Mouse (Mus musculus): ENCODE results near the gene Zkscan5.
"Not testable (repeated sequence)": the region's sequence is repeated elsewhere in the genome, so short reads cannot be mapped to it uniquely, and the experiment has no call there.

Zkscan5 gene

DNA sequence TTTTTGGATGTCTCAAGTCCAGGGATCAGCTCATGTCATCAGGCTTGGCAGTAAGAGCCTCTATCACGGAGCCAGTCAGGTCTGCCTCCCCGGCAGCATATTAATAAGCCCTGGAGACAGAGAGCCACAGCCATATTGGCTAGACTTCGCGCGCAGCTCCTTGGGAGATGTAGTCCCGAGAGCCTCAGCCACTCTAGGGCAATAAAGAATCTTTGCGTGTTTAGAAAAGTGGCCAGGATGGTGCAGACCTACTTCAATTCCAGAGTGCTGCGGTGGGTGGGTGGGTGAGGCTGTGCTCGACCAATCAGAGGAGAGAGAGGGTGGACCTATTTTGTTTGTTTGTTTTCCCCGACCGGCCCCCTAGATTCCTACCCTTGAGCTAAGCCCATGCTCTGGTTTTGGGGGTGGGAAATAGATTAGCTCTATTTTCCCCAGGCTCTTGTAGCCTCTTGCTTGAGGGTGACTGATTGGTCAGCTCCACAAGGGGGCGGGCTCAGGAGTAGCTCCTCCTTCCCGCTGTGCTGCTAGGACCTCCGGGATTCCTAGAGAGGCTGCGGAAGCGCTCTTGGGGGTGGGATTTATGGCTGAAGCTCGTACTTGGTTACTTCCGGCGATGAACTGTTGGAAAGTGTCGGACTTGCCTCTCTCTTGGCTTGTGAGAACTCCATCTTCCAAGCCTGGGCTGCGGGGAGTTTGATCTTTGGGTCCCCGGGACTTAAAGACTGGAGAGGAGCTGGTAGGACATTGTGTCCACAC, at the start of gene Zkscan5:
TSS of gene Zkscan5 (plus strand) at position 627 of the 756 bp plus-strand sequence.
- peak; percentile 95 to 97 for DNase-seq

DNA sequence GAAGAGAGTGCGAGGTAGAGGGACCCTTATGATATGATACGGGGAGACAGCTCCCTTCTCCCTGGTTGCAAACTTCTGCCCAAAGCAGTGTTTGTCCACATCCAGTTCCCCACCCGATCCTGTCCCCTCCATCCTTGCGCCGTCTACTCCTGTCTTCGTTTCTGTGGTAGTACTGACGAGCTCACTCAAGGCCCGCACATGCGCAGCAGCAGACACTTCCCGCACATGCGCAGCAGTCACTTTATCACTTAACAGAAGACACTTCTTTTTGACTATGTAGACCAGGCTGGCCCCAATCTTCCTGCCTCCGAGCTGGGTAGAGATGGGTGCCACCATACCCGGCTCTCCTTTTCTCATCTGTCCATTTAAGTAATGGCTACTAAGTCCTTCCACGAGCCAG, 43.0 kb upstream of the Zkscan5 start:
- DNase-seq = no peak

DNA sequence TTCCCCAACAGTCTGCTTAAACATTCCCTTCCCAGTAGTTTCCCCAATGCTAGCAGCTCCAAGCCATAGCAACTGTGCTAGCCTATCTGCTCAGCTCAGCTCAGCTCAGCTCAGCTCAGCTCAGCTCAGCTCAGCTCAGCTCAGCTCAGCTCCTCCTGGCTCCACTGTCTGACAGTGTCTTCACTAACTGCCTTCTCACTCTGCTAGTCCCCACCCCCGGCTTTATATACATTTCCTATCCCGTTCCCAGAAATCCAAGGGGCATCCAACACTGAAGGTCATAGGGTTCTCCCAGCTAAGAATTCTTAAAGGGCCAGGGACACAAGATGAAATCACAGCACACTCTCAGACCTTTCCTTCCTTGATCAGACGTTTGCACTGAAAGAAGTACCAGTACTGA, 39.7 kb upstream of the Zkscan5 start:
- no peak for DNase-seq

DNA sequence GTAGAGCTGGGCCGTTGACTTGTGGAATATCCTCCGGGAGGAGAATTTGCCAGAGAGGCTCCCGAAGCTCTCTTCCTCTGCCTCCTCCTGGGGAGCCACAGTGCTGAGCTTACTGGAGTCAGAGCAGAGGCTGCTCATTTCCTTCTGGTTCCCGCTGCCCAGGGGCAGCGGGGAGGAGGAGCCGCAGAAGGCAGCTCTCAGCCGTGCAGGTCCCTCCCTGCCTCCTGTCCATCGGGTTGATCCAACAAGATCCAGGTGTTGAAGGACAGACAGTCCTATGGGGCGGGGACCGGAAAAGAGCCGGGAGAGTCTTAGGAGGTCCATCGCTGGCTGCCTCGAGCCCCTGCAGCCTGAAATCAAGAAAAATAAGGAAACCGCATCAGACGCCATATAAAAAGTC, 39.2 kb upstream of the Zkscan5 start:
- DNase-seq = no peak

DNA sequence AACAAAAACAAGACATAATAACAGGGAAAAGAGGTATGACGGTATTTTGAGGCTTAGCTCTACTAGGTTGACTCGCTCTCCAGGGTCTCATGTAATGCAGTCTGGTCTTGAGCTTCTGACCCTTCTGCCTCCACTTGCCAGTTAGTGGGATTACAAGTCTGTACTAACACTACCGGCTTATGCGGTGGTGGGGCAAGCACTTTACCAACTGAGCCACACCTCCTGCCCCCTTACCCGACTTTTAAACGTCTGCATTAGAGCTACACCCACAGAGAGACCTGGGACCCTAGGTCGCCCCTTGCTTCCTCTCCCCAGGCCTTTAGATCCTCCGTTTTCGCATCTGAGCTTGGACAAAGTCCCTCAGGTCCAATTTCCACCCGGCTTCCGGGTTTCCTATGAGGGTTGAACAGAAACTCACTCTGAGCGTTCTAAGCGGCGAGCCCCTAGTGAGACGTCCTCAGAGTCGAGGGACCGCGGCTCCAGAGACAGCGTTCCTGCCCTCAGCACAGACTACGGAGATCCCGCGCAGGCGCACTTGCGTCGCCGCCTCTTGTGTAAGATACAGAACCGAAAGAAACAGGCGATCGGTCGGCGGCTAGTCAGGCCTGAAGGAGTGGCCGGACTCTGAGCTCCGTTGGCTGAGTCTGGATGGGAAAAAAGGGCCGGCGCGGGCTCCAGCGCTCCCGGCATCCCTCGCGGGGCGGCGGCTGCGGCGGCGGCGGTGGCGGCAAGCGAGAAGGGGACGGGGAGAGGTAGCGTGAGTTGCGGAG, 37.6 kb upstream of the Zkscan5 start, which contains the start of the genes Ptcd1 and Cpsf4:
TSS of gene Ptcd1 (minus strand) at position 573 of the 770 bp plus-strand sequence.
TSS of gene Cpsf4 (plus strand) at position 678 of the 770 bp plus-strand sequence.
- DNase-seq = peak; percentile 95 to 97

DNA sequence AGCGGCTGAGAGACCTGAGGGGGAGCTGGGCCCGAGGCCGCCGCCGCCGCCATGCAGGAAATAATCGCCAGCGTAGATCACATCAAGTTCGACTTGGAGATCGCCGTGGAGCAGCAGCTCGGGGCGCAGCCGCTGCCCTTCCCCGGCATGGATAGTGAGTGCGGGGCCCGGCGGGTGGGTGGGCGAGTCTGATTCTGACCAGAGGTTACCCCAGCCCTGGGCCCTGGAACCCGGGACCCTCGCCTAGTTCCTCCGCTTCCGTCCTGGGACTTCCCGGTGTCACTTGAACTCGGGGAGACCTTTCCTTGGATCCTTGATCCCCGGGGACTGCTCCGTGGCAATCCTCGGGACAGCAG, 37.1 kb upstream of the Zkscan5 start:
- no peak for DNase-seq

DNA sequence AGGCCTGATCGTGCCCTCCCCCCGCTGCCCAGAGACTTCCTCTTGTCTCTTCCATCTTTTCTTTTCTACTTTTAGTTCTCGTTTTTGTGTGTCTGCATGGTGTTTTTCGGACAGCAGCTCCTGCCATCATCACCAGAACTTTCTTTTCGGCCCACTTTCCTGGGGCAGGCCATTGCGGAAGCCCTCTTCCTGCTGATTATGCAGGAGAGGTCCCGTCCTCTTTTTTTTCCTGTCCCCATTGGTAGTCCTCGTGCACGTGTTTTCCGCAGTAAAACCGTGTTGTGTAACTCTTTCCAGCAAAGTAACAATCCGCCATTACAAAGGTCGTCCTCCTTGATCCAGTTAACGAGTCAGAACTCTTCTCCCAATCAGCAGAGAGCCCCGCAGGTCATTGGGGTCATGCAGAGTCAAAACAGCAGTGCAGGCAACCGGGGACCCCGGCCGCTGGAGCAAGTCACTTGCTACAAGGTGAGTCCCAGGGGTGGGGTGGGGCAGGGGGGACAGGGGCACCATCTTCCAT, 25.8 kb upstream of the Zkscan5 start:
- no peak for DNase-seq

DNA sequence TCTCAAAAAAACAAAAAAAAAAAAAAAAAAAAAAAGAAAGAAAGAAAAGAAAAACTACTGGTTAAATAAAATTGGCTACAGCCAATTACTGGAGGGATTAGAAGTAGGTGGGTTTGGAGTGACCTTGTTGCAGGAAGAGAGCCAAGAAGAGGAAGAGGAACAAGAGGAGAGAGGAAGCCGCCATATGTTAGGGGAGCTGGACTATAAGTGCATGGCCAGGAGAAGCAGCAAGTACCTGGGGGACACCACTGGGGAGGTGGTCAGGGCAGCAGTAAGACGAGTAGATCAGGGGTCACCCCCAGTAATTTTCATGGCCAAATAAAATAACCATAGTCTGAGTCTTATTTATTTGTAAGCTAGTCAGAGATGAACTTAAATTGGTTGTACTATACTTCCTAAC, 19.1 kb upstream of the Zkscan5 start:
- no peak for DNase-seq

DNA sequence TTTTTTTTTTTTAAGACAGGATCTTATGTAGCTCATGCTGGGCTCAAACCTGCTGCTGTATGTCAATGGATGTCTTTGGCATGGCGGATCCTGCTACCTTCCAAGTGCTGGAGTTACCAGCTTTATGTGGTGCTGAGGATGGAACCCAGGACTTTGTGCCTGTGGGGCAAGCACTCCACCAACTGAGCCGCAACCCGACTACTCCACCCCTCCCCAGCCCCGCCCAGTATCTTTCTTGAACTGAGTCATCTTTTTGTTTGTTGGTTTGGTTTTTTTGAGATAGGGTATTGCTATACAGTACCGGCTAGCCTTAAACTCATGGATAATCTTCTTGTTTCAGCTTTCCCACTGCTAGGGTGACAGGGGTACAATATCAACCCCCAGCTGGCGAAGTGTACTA, 14.9 kb upstream of the Zkscan5 start:
- no peak for DNase-seq

DNA sequence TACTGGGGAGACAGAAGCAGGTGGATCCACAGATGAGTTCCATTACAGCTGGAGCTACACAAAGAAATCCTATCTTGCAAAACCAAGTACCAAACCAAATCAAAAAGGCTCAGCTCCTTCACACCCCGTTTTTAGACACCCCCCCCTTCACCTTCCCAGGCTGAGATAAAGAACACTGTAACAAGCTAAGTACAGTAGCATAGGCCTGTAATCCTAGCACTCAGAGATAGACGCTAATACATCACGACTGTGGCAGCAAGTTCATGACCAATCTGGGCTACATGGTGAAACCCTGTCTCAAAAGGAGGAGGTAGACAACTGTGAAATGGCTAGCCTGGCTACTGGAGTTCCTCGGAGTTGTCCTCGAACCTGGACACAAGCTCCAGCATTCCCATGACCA, 14.0 kb upstream of the Zkscan5 start:
- DNase-seq = no peak

DNA sequence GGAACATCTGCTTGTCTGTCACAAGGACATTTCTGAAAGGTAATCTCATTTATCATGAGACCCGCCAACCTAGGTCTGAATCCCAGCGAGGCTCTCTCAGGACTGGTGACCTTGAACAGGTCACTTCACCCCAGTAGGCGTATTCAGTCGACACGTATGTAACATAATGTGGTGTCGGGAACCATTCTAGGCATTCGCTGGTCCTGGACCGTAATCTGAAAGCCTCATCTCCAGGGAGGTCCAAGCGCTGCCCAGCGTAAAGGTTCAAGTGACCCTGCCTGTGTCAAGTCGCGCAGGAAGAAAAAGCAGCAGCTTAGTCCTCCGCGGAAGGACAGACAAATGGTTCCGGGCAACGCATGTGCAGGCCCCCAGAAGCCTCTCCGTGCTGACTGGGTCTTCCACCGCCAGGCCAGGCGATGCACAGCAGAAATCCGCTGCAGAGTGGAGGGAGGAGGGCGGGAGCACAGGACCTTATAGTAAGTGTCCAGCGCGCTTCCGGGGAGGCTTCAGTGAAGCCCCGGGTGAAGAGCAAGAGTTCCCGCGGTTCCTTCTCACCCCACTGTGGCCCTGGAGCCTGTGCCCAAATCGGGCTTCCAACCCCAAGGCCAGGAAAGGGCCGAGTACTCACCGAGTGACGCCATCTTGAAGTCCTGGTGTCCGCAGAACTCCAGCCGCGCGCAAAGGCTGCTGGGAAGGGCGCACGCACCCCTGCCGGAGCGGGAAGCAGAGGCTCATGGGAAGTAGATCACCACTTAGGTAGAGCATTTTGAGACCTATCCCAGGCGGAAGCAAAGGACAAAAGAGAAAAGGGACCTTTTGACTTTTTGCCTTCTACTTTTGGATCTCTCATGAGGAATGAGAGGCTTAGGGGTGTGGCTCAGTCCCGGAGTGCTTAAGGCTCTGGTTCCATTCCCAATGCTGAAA, 13.2 kb upstream of the Zkscan5 start:
- DNase-seq = peak; percentile 90

DNA sequence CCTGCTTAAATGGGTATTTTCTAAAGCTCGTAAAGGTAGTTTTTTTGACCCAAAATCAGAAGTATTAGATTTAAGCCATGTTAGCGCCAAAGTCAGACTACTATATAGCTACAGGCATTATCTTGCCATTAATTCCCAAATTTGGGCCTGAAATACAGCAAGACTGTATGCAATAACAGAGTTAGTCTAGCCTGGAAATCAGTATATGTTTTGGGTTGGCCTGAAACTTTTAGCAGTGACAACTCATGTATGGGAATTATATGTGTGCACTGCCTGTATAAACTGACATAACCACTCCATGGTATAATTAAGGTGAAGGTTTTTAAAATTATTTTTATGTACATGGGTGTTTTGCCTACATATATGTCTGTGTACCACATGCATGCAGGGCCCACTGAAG, 12.4 kb upstream of the Zkscan5 start, which contains the start of gene Atp5j2:
TSS of gene Atp5j2 (minus strand) at position 101 of the 400 bp plus-strand sequence.
- no peak for DNase-seq

DNA sequence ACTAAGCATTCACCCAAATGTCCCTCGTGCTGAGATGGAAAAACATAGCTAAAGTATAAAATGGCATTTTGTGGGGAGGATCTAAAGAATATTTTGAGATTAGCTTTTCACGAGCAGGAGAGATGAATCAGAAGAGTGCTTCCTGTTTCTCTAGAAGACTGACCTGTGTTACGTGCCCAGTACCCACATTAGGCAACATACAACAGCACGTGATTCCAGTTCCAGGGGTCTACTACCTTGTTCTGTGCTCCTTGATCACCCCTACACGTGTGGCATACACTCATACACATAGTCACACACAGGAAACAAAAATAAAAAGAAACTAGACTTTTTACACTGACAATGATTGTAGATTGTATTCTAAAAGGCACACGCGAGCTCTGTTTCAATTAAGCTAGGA, 4.0 kb upstream of the Zkscan5 start:
- DNase-seq = no peak

DNA sequence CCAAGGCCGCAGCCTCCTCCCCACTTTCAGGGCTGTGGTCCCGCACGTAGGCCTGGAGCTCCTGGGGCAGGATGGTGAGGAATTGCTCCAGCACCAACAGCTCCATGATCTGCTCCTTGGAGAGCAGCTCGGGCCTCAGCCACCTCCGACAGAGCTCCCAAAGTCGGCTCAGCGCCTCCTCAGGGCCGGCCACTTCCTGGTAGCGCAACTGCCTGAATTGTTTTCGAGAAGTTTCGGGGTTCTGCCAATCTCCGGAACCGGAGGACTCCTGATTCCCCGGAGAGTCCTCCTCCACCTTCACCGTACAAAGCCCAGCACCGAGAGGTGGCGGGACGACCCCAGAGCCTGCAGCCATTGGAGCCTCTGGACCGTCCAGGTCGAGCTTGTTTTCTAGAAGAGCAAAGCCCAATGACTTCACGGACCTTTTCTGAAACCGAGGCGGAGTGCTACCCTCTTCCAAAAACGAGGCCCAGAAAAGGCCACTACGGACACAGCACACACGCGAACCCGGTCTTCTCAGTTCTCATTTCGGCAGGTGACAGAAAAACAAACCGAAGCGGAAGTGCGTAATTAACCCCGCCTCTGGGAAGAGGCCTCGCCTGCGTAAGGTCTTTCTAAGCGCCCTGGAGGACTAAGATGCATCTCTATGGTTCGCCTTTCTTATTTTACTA, 2.9 kb upstream of the Zkscan5 start, which contains the start of gene Zkscan14:
TSS of gene Zkscan14 (minus strand) at position 548 of the 671 bp plus-strand sequence.
- peak; percentile 91 for DNase-seq

DNA sequence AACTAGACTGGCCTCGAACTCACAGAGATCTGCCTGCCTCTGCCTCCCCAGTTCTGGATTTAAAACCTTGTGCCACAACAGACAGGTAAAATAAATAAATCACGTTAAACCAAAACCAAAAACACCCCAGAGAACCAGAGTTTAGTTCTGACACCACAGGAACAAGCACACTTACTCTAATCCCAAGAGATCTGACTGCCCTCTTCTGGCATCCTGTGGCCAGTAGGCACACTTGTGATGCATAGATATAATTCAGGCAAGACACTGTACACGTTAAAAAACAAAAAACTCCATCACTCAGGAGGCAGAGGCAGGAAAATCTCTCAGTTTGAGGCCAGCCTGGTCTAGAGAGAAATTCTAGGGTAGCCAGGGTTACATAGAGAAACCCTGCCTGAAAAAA, 1.9 kb upstream of the Zkscan5 start:
- DNase-seq = no peak

DNA sequence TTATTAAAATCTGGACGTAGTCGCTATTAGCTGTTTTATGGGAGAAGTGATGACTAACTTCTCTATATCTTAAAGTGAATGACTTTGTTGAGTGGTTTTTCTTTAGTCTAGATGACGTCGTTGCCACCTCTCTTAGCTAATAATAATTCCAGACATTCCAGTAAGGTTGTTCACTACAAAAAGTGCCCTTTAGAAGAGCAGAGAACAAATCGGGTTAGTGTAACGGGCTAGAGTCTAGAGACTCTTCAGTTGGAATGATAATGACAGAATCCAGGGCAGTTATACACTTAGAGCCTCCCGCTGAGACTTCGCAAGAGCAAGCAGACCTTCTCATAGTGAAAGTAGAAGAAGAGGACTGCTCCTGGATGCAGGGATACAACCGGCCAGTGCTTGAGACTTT, 679 bp downstream of the Zkscan5 start:
- peak in 1 of 2 experiments; percentile 11 for DNase-seq

DNA sequence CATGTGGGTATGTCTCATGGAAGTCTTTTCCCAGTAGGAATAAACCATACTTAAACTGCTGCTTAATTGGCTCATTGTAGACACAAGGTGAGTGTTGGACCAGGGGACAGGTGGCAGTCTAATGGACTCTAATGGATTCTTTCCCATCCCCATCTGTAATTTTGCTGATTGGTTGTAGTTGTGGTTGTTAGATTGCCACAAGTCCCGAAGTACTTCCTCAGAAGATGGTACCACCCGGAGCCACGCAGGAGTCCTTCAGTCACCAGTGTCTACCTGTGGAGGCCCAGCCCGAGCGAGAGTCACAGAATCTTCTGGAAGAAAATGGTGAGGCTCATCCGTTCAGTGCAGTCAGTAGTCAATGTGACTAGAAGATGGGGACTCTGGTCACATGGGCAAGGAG, 3.0 kb downstream of the Zkscan5 start:
- DNase-seq = no peak

DNA sequence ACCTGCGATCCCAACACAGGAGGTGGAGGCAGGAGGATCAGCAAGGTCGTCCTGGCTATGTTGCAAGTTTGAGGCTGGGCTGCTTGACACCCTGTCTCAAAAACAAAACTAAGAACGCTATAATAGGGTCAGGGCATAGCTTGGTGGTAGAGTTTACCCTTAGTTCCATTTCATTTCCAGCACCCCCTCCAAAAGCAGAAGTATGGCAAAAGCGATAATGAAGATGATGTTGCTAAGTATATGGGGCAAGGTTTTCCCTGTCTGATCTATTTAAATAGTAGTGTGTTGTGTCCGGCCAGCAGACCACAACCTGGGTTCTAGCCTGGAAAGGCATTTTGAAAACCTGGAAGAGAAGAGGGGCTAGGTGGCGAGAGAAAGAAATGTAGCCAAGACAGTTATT, 3.6 kb downstream of the Zkscan5 start:
- DNase-seq = no peak

DNA sequence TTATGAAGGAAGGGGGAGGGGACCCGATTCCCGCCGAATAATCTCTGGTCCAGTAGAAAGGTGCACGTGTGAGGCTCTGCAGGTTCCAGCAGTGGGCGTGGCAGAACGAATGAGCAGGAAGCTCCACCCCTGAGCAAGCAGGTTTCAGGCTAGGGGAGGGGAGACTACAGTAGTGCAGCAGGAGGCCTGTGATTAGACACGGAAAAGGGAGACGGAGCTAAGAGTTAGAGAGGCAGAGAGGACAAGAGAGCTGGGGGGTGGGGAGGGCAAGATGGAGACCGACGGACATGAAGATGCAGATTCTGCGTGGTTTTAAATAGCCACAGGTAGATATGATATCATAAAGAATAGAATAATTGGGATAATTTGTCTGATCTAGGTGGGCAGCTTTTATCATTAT, 4.0 kb downstream of the Zkscan5 start:
- DNase-seq = not testable (repeated sequence)

DNA sequence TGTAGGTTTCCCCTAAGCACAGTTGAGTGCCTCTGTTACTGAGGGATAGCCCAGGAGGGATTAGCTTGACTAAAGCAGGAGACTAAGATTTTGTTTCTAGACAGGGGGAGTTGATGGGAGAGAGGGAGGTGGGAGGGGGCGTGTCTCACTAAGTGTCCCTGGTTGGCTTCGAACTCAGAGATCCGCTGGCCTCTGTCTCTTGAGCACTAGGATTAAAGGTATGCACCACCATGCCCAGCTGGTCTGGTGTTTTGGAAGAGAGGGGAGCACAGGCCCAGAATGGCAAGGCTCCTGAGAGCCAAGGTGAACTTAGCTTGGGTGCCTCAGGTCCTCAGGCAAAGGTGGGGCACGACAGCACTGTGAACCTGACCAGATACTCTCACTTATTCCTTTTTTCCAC, 7.0 kb downstream of the Zkscan5 start:
- no peak for DNase-seq

DNA sequence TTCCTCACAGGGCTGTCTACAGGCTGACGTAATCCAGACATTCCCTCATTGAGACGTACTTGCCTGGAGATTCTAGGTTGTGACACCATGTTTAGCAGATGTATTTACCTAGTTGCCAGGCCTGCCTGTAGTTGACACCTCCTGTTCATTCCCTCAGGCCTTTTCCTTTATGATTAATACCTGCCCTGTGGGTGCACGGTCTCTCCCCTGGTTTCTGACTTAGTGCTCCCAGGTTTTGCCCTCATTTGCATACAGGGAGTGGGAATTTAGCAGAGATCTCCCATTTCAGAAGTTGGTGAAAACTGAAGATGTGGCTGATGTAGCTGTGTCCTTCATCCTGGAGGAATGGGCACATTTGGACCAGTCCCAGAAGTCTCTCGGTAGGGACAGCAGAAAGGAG, 7.9 kb downstream of the Zkscan5 start:
- DNase-seq = no peak

DNA sequence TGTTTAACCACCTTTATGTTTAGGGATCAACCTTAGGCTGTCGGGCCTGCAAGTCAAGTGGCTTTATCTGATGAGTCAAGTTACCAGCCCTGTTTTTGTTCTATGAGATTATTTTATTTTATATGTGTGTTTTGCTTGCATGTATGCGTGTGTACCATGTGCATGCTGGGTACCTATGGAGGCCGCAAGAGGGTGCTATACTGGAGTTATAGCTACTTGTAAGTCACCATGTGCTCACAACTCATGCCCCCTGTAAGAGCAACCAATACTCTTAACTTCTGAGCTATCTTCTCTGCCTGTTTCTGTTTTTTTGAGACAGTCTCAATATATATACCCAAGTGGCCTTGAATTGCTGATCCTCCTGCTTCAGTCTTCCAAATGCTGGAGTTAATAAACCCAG, 9.1 kb downstream of the Zkscan5 start:
- no peak for DNase-seq
